Mouse (Mus musculus): ENCODE results near the gene Rbms1.

- TF ChIP-seq CTCF (IDR thresholded peaks at IDR 0.05; ENCODE audit: insufficient read depth, low read length) (no peak), POLR2A (IDR thresholded peaks at IDR 0.05; ENCODE audit: borderline replicate concordance, extremely low read depth, low read depth, low read length) (no peak)
These were observed 125.4 kb downstream of the Rbms1 start for GRCm38 (mm10) chr2:60837616-60838015.
